Mouse (Mus musculus): ENCODE results near the gene Topaz1. TPM values are rescaled to one million over a fixed set of nuclear protein-coding genes. Genes with fewer than 3 reads are reported as not detected.
"Not testable (repeated sequence)": the region's sequence is repeated elsewhere in the genome, so short reads cannot be mapped to it uniquely, and the experiment has no call there.

Gene Topaz1
- polyA plus RNA-seq, 1 experiment from 2014 or later = not detected

- peaks cover 28% of the 10 kb centered on the region for H3K36me3 ChIP-seq (ENCODE audit: control insufficient read depth, insufficient read depth, low read length)
- no peaks in the 10 kb centered on the region for H3K4me1 ChIP-seq (ENCODE audit: control insufficient read depth, insufficient read depth, low read length)
- ATAC-seq (ENCODE audit: low FRiP score, low TSS enrichment) (no peak), DNase-seq (peak; percentile 10)
- no peak overlapping the region for H3K9ac ChIP-seq (replicated peaks; ENCODE audit: low read length)
- no peak overlapping the region for H3K4me2 ChIP-seq (ENCODE audit: low read length)
- H3K27me3 ChIP-seq (ENCODE audit: control insufficient read depth, insufficient read depth, low read length) = no peaks in the 10 kb centered on the region
- no peaks in the 10 kb centered on the region for H3K9me3 ChIP-seq (ENCODE audit: control insufficient read depth, low read length)
- no peak overlapping the region for H3K4me3 ChIP-seq (replicated peaks; ENCODE audit: low read depth, low read length)
- no peak overlapping the region for H3K27ac ChIP-seq (replicated peaks; ENCODE audit: low read depth, low read length)
Measured at GRCm38 (mm10) chr9:122846156-122846555, 99.0 kb downstream of the Topaz1 start.

- not testable (repeated sequence) for H3K9me3 ChIP-seq (ENCODE audit: control insufficient read depth, low read length); H3K27me3 ChIP-seq (ENCODE audit: control insufficient read depth, insufficient read depth, low read length); H3K4me3 ChIP-seq (replicated peaks; ENCODE audit: low read depth, low read length); H3K4me2 ChIP-seq (ENCODE audit: low read length); ATAC-seq (ENCODE audit: low FRiP score, low TSS enrichment); H3K4me1 ChIP-seq (ENCODE audit: control insufficient read depth, insufficient read depth, low read length); H3K9ac ChIP-seq (replicated peaks; ENCODE audit: low read length); H3K27ac ChIP-seq (replicated peaks; ENCODE audit: low read depth, low read length); DNase-seq
- WGBS = 90% methylated on average over 7 of the region's 8 CpGs
- H3K36me3 ChIP-seq (ENCODE audit: control insufficient read depth, insufficient read depth, low read length) = peaks cover 45% of the 10 kb centered on the region
Measured at GRCm38 (mm10) chr9:122847811-122848311, 100.7 kb downstream of the Topaz1 start.

Other genes starting within 250 kb of the Topaz1 start
- 7.0 and 8.5 TPM in 2 replicates for gene Tcaim, start 58.2 kb downstream of the Topaz1 start, polyA plus RNA-seq (2014; fragmentation: Nextera tagmentation; extraction: Ambion mirVana)
- 0.63 and 0.88 TPM in 2 replicates for gene Gm35549, start 96.7 kb downstream of the Topaz1 start, polyA plus RNA-seq (2014; fragmentation: Nextera tagmentation; extraction: Ambion mirVana)
- 71.5 and 112 TPM in 2 replicates for gene Zfp445, start 118.7 kb downstream of the Topaz1 start, polyA plus RNA-seq (2014; fragmentation: Nextera tagmentation; extraction: Ambion mirVana)
- 2.1 and 2.7 TPM in 2 replicates for gene Zkscan7, start 138.3 kb downstream of the Topaz1 start, polyA plus RNA-seq (2014; fragmentation: Nextera tagmentation; extraction: Ambion mirVana)
- 19.2 and 25.4 TPM in 2 replicates for gene Zfp105, start 175.7 kb downstream of the Topaz1 start, polyA plus RNA-seq (2014; fragmentation: Nextera tagmentation; extraction: Ambion mirVana)
- gene 1110059G10Rik, start 203.7 kb downstream of the Topaz1 start, polyA plus RNA-seq (2014; fragmentation: Nextera tagmentation; extraction: Ambion mirVana) = 36.5 and 37.7 TPM in 2 replicates
- gene Kif15, start 203.7 kb downstream of the Topaz1 start, polyA plus RNA-seq (2014; fragmentation: Nextera tagmentation; extraction: Ambion mirVana) = 8.0 and 13.6 TPM in 2 replicates